Mouse (Mus musculus) G1E (cell line): ENCODE measurements around the gene Ppm1l.

Source experiments
- CTCF ChIP-seq: IDR thresholded peaks from 2 replicates; pipeline ENCODE4 v1.5.1; 2012; ENCODE audit warnings: low read depth, low read length, inconsistent platforms, mixed read lengths
- TAL1 ChIP-seq: conservative IDR thresholded peaks from 2 replicates; pipeline ENCODE4 v1.6.1; 2012; ENCODE audit warnings: low read depth, low read length, inconsistent platforms, mixed read lengths

GRCm38 (mm10) chr3:69599166-69599500 lies 282.5 kb downstream of the Ppm1l start:
- TF ChIP-seq TAL1: no peak
- no peak for TF ChIP-seq CTCF
